16 mouse cellular contexts compared by ENCODE assay signal in genomic region chr2:12802667-12803066, GRCm38 (mm10).
"Had no signal": no experiment of that assay in that cellular context is flagged by ENCODE, and none has a peak within 500 bp of the region (broad histone marks: within the 10 kb centered on the region; RNA-seq: fewer than 3 reads in every experiment).

No protein-coding gene starts in this region.

- H3K9me3 ChIP-seq: megakaryocyte, embryonic 14.5 days; midbrain, embryonic 13.5 days; midbrain, embryonic 15.5 days; stomach, embryonic 15.5 days had no signal

- H3K27me3 ChIP-seq: megakaryocyte, embryonic 14.5 days; midbrain, embryonic 13.5 days; midbrain, embryonic 15.5 days; stomach, embryonic 15.5 days had no signal

- DNase-seq: lung, adult 18-20 months; lung, embryonic 14.5 days; lung, postnatal 10 days; lung, postnatal 36 days; right cerebral cortex, postnatal 14 days; thymus, adult 2 months; thymus, postnatal 25 days; thymus, postnatal 4 days had no signal

- H3K36me3 ChIP-seq: midbrain, embryonic 13.5 days; midbrain, embryonic 15.5 days; stomach, embryonic 15.5 days had no signal

- H3K4me3 ChIP-seq: megakaryocyte, embryonic 14.5 days; midbrain, embryonic 13.5 days; midbrain, embryonic 15.5 days; stomach, embryonic 15.5 days had no signal

- H3K9ac ChIP-seq: liver, embryonic 14.5 days; lung, embryonic 14.5 days; midbrain, embryonic 13.5 days; midbrain, embryonic 15.5 days; stomach, embryonic 15.5 days had no signal

- H3K27ac ChIP-seq: liver, embryonic 14.5 days; macrophage; midbrain, embryonic 13.5 days; midbrain, embryonic 15.5 days; stomach, embryonic 15.5 days; stomach, postnatal 0 days had no signal

- H3K4me2 ChIP-seq: lung, embryonic 14.5 days; midbrain, embryonic 11.5 days; midbrain, embryonic 13.5 days; midbrain, embryonic 15.5 days; stomach, embryonic 15.5 days had no signal

- H3K4me1 ChIP-seq: megakaryocyte, embryonic 14.5 days; midbrain, embryonic 13.5 days; midbrain, embryonic 15.5 days; stomach, embryonic 15.5 days had no signal

- ATAC-seq: midbrain, embryonic 13.5 days; midbrain, embryonic 15.5 days had no signal
